Mouse (Mus musculus) cerebellum, adult 2 months (tissue): ENCODE measurements around the gene Zfp334. TPM values are rescaled to one million over a fixed set of nuclear protein-coding genes. Genes with fewer than 3 reads are reported as not detected.

Source experiments
- DNase-seq, 2 experiments: peaks; one replicate each; pipeline ENCODE4 v3.0.0; 2021
- H3K27ac ChIP-seq: fragments of 200-500 bp; 2 replicates; pipeline ENCODE4 v1.5.1; 2012; ENCODE audit warnings: low read length, control low read depth, inconsistent platforms; ENCODE audit not compliant: insufficient read depth
- H3K27me3 ChIP-seq: fragments of 200-500 bp; 2 replicates; pipeline ENCODE4 v1.6.1; 2012; ENCODE audit warnings: inconsistent platforms, mild to moderate bottlenecking, low read length, moderate library complexity; ENCODE audit not compliant: control insufficient read depth, insufficient read depth
- H3K4me1 ChIP-seq: fragments of 200-500 bp; 2 replicates; pipeline ENCODE4 v1.6.1; 2011; ENCODE audit warnings: low read length; ENCODE audit not compliant: control insufficient read depth, insufficient read depth
- H3K4me3 ChIP-seq: fragments of 200-500 bp; replicated peaks from 2 replicates; pipeline ENCODE3; 2011; ENCODE audit warnings: mild to moderate bottlenecking, low read depth, low read length, control low read depth; ENCODE audit not compliant: insufficient read depth
- CTCF ChIP-seq: fragments of 200-500 bp; IDR thresholded peaks from 2 replicates; pipeline ENCODE4 v1.5.1; 2011; ENCODE audit warnings: low read depth, mild to moderate bottlenecking, control low read depth, low read length, moderate library complexity, borderline replicate concordance; ENCODE audit not compliant: insufficient read depth
- POLR2A ChIP-seq: fragments of 200-500 bp; IDR thresholded peaks from 2 replicates; pipeline ENCODE4 v1.6.1; 2011; ENCODE audit warnings: low read length, control low read depth, borderline replicate concordance; ENCODE audit not compliant: insufficient read depth
- WGBS: fragments of 180-500 bp; shearing (Covaris S2); methylation state at CpG from one replicate; pipeline ENCODE4 v1.1.7; 2018; 5-methylcytosine and 5-hydroxymethylcytosine counted together
- polyA plus RNA-seq: library from polyadenylated mRNA; depleted of rRNA; stranded (reverse); fragments of >200 nt; gene quantifications from 2 replicates; pipeline ENCODE4 v1.2.3, GENCODE M21; 2012; rRNA removed

Gene Zfp334
- polyA plus RNA-seq, 1 experiment, result 10.6 TPM

- TF ChIP-seq CTCF (no peak), POLR2A (no peak)
- Histone ChIP-seq H3K4me3 (peak overlapping the region; percentile 65), H3K27me3 (no peaks in the 10 kb centered on the region), H3K27ac (peak overlapping the region; percentile 65), H3K4me1 (peaks cover 45% of the 10 kb centered on the region)
- WGBS, result under 1% methylated on average over 30 of the region's 30 CpGs
- DNase-seq, result peak; percentile 55 to 68
Measured at GRCm38 (mm10) chr2:165325521-165326303, 62.3 kb downstream of the Zfp334 start.

Other genes with a start within 250 kb of the Zfp334 start
- 51.9 and 56.3 TPM in 2 replicates for gene Cdh22, start 153.4 kb downstream of the Zfp334 start, polyA plus RNA-seq
- 78.2 and 84.0 TPM in 2 replicates for gene Slc35c2, start 100.4 kb downstream of the Zfp334 start, polyA plus RNA-seq
- gene Elmo2, start 61.8 kb downstream of the Zfp334 start, polyA plus RNA-seq, result 187 and 208 TPM in 2 replicates
- gene Zfp663, start 19.5 kb downstream of the Zfp334 start, polyA plus RNA-seq, result not detected in 2 replicates
- 0.05 TPM in 1 of 2 replicates, not detected in the other for gene Ocstamp, start 12.1 kb upstream of the Zfp334 start, polyA plus RNA-seq
- 21.6 and 22.3 TPM in 2 replicates for gene Slc13a3, start 85.0 kb upstream of the Zfp334 start, polyA plus RNA-seq
- gene Trp53rka, start 105.1 kb upstream of the Zfp334 start, polyA plus RNA-seq, result 27.5 and 27.7 TPM in 2 replicates
- gene Slc2a10, start 115.5 kb upstream of the Zfp334 start, polyA plus RNA-seq, result 2.3 TPM in 2 replicates
- 9.9 and 10.9 TPM in 2 replicates for gene Eya2, start 206.8 kb upstream of the Zfp334 start, polyA plus RNA-seq